Mouse (Mus musculus) liver, embryonic 16.5 days (tissue): ENCODE measurements around the gene Cfap221. TPM values are rescaled to one million over a fixed set of nuclear protein-coding genes. Genes with fewer than 3 reads are reported as not detected.

Experiments
- ATAC-seq: fragments of 200-750 bp; cut with Nextera tagmentation; 2 replicates; pipeline ENCODE4 v1.8.0; 2017; ENCODE audit warnings: low read depth, mild to moderate bottlenecking, moderate number of reproducible peaks, moderate library complexity
- H3K27ac ChIP-seq: fragments of 300-500 bp; sonication (generic); 2 replicates; pipeline ENCODE4 v1.5.1; 2014; ENCODE audit warnings: mild to moderate bottlenecking, low read length
- H3K27me3 ChIP-seq: fragments of 300-500 bp; sonication (generic); 2 replicates; pipeline ENCODE4 v1.6.1; 2014; ENCODE audit warnings: low read depth, low read length, mixed read lengths; ENCODE audit not compliant: control insufficient read depth, insufficient read depth
- H3K36me3 ChIP-seq: fragments of 300-500 bp; sonication (generic); 2 replicates; pipeline ENCODE4 v1.6.1; 2014; ENCODE audit warnings: mild to moderate bottlenecking; ENCODE audit not compliant: control insufficient read depth, insufficient read depth
- H3K4me1 ChIP-seq: fragments of 300-500 bp; sonication (generic); 2 replicates; pipeline ENCODE4 v1.6.1; 2014; ENCODE audit warnings: low read depth, low read length, mixed read lengths; ENCODE audit not compliant: control insufficient read depth
- H3K4me2 ChIP-seq: fragments of 300-500 bp; sonication (generic); 2 replicates; pipeline ENCODE4 v1.6.1; 2014; ENCODE audit warnings: low read depth, low read length, mixed read lengths
- H3K4me3 ChIP-seq: fragments of 300-500 bp; sonication (generic); 2 replicates; pipeline ENCODE4 v1.5.1; 2014; ENCODE audit warnings: low read depth, mild to moderate bottlenecking, low read length
- H3K9ac ChIP-seq: fragments of 300-500 bp; sonication (generic); 2 replicates; pipeline ENCODE4 v1.6.1; 2014; ENCODE audit warnings: low read depth, low read length
- H3K9me3 ChIP-seq: fragments of 300-500 bp; sonication (generic); replicated peaks from 2 replicates; pipeline ENCODE4 v1.6.1; 2016; ENCODE audit warnings: low read length; ENCODE audit not compliant: control insufficient read depth
- WGBS: fragments of 180-500 bp; shearing (Covaris S2); extraction: QIAGEN DNeasy Blood & Tissue Kit; methylation state at CpG from one replicate; pipeline ENCODE4 v1.1.7; 2014; ENCODE audit not compliant: insufficient replicate concordance; 5-methylcytosine and 5-hydroxymethylcytosine counted together
- polyA plus RNA-seq: library from polyadenylated mRNA; unstranded; fragments of >200 nt; fragmentation: Nextera tagmentation; extraction: Ambion mirVana; gene quantifications from 2 replicates; pipeline ENCODE4 v1.2.1, GENCODE M21; 2015

Gene Cfap221
- polyA plus RNA-seq, 1 experiment from 2014 or later: not detected

- ATAC-seq: no peak
- H3K4me3 ChIP-seq: no peak overlapping the region
- WGBS: 43% methylated on average over 12 of the region's 12 CpGs
- H3K27ac ChIP-seq: no peak overlapping the region
- no peak overlapping the region for H3K9ac ChIP-seq
- no peaks in the 10 kb centered on the region for H3K27me3 ChIP-seq
- no peaks in the 10 kb centered on the region for H3K36me3 ChIP-seq
- no peak overlapping the region for H3K4me2 ChIP-seq
- no peaks in the 10 kb centered on the region for H3K4me1 ChIP-seq
- no peaks in the 10 kb centered on the region for H3K9me3 ChIP-seq
These were observed 31.1 kb downstream of the Cfap221 start for GRCm38 (mm10) chr1:119965804-119966514.

- WGBS: 47% methylated on average over 7 of the region's 7 CpGs
- Histone ChIP-seq H3K9ac (no peak overlapping the region), H3K4me2 (no peak overlapping the region), H3K27ac (no peak overlapping the region), H3K27me3 (no peaks in the 10 kb centered on the region), H3K36me3 (no peaks in the 10 kb centered on the region), H3K4me3 (no peak overlapping the region), H3K4me1 (no peaks in the 10 kb centered on the region), H3K9me3 (no peaks in the 10 kb centered on the region)
- no peak for ATAC-seq
These were observed 37.1 kb downstream of the Cfap221 start for GRCm38 (mm10) chr1:119959920-119960319.

- H3K4me1 ChIP-seq: no peaks in the 10 kb centered on the region
- WGBS: 74% methylated on average over 4 of the region's 4 CpGs
- no peak for ATAC-seq
These were observed 37.6 kb downstream of the Cfap221 start for GRCm38 (mm10) chr1:119959464-119959863.

GRCm38 (mm10) chr1:119957716-119958222 lies 39.3 kb downstream of the Cfap221 start:
- Histone ChIP-seq H3K4me3 (no peak overlapping the region), H3K27ac (no peak overlapping the region), H3K27me3 (no peaks in the 10 kb centered on the region), H3K9ac (no peak overlapping the region), H3K9me3 (no peaks in the 10 kb centered on the region), H3K4me2 (no peak overlapping the region), H3K4me1 (no peaks in the 10 kb centered on the region), H3K36me3 (no peaks in the 10 kb centered on the region)
- WGBS: 43% methylated on average over 9 of the region's 9 CpGs
- ATAC-seq: no peak

More at GRCm38 (mm10) chr1:119959464-119959863, 37.6 kb downstream of the Cfap221 start:
- Histone ChIP-seq H3K9ac (no peak overlapping the region), H3K9me3 (no peaks in the 10 kb centered on the region), H3K4me3 (no peak overlapping the region), H3K27ac (no peak overlapping the region), H3K4me2 (no peak overlapping the region), H3K27me3 (no peaks in the 10 kb centered on the region), H3K36me3 (no peaks in the 10 kb centered on the region)

- Histone ChIP-seq H3K4me2 (no peak overlapping the region), H3K4me3 (no peak overlapping the region), H3K9ac (no peak overlapping the region), H3K27ac (no peak overlapping the region), H3K27me3 (no peaks in the 10 kb centered on the region), H3K36me3 (no peaks in the 10 kb centered on the region), H3K9me3 (no peaks in the 10 kb centered on the region), H3K4me1 (no peaks in the 10 kb centered on the region)
- WGBS: 62% methylated on average over 2 of the region's 2 CpGs
- no peak for ATAC-seq
These were observed 42.4 kb downstream of the Cfap221 start for GRCm38 (mm10) chr1:119954680-119955079.

- H3K9ac ChIP-seq: no peak overlapping the region
- H3K36me3 ChIP-seq: no peaks in the 10 kb centered on the region
- H3K4me3 ChIP-seq: no peak overlapping the region
- 65% methylated on average over 9 of the region's 9 CpGs for WGBS
- no peaks in the 10 kb centered on the region for H3K9me3 ChIP-seq
- H3K27me3 ChIP-seq: no peaks in the 10 kb centered on the region
- H3K4me2 ChIP-seq: no peak overlapping the region
- no peak for ATAC-seq
- no peak overlapping the region for H3K27ac ChIP-seq
- no peaks in the 10 kb centered on the region for H3K4me1 ChIP-seq
These were observed 43.6 kb downstream of the Cfap221 start for GRCm38 (mm10) chr1:119953456-119953855.

- H3K4me2 ChIP-seq: no peak overlapping the region
- WGBS: 82% methylated on average over 8 of the region's 8 CpGs
- no peaks in the 10 kb centered on the region for H3K36me3 ChIP-seq
- no peak for ATAC-seq
- H3K4me3 ChIP-seq: no peak overlapping the region
- H3K27ac ChIP-seq: no peak overlapping the region
- no peaks in the 10 kb centered on the region for H3K4me1 ChIP-seq
- H3K9me3 ChIP-seq: no peaks in the 10 kb centered on the region
- H3K9ac ChIP-seq: no peak overlapping the region
- no peaks in the 10 kb centered on the region for H3K27me3 ChIP-seq
These were observed 46.9 kb downstream of the Cfap221 start for GRCm38 (mm10) chr1:119950086-119950485.

GRCm38 (mm10) chr1:119936861-119937260 lies 60.2 kb downstream of the Cfap221 start:
- ATAC-seq: no peak
- no peak overlapping the region for H3K27ac ChIP-seq
- no peak overlapping the region for H3K4me3 ChIP-seq
- no peaks in the 10 kb centered on the region for H3K4me1 ChIP-seq
- 30% methylated on average over 7 of the region's 7 CpGs for WGBS
- no peaks in the 10 kb centered on the region for H3K36me3 ChIP-seq
- H3K4me2 ChIP-seq: no peak overlapping the region
- H3K27me3 ChIP-seq: no peaks in the 10 kb centered on the region
- H3K9me3 ChIP-seq: no peaks in the 10 kb centered on the region
- H3K9ac ChIP-seq: no peak overlapping the region

GRCm38 (mm10) chr1:119931421-119932150 lies 65.4 kb downstream of the Cfap221 start:
- no peaks in the 10 kb centered on the region for H3K36me3 ChIP-seq
- no peak for ATAC-seq
- H3K9me3 ChIP-seq: no peaks in the 10 kb centered on the region
- H3K4me1 ChIP-seq: no peaks in the 10 kb centered on the region
- no peak overlapping the region for H3K4me2 ChIP-seq
- H3K4me3 ChIP-seq: no peak overlapping the region
- WGBS: 62% methylated on average over 4 of the region's 4 CpGs
- H3K9ac ChIP-seq: no peak overlapping the region
- no peak overlapping the region for H3K27ac ChIP-seq
- no peaks in the 10 kb centered on the region for H3K27me3 ChIP-seq
